Mouse (Mus musculus): ENCODE results near the gene Atp2a1. TPM values are rescaled to one million over a fixed set of nuclear protein-coding genes. Genes with fewer than 3 reads are reported as not detected.

The Atp2a1 gene
- polyA plus RNA-seq, 1 experiment from 2014 or later, result 0.39 TPM

- no peak for ATAC-seq
- Histone ChIP-seq H3K27ac (ENCODE audit: low read length) (no peak overlapping the region), H3K4me1 (ENCODE audit: control insufficient read depth, insufficient read depth, low read length) (no peaks in the 10 kb centered on the region), H3K9me3 (replicated peaks; ENCODE audit: control insufficient read depth, low read length, poor library complexity, severe bottlenecking) (no peaks in the 10 kb centered on the region), H3K27me3 (ENCODE audit: control insufficient read depth, insufficient read depth, low read depth, low read length) (no peaks in the 10 kb centered on the region), H3K4me3 (ENCODE audit: low read depth, low read length) (no peak overlapping the region), H3K36me3 (ENCODE audit: control insufficient read depth, insufficient read depth, low read length) (no peaks in the 10 kb centered on the region), H3K9ac (ENCODE audit: low read depth, low read length) (no peak overlapping the region), H3K4me2 (ENCODE audit: low read length) (no peak overlapping the region)
- 52% methylated on average over 10 of the region's 10 CpGs for WGBS
Measured at GRCm38 (mm10) chr7:126460623-126461399, 2.1 kb downstream of the Atp2a1 start.

DNA sequence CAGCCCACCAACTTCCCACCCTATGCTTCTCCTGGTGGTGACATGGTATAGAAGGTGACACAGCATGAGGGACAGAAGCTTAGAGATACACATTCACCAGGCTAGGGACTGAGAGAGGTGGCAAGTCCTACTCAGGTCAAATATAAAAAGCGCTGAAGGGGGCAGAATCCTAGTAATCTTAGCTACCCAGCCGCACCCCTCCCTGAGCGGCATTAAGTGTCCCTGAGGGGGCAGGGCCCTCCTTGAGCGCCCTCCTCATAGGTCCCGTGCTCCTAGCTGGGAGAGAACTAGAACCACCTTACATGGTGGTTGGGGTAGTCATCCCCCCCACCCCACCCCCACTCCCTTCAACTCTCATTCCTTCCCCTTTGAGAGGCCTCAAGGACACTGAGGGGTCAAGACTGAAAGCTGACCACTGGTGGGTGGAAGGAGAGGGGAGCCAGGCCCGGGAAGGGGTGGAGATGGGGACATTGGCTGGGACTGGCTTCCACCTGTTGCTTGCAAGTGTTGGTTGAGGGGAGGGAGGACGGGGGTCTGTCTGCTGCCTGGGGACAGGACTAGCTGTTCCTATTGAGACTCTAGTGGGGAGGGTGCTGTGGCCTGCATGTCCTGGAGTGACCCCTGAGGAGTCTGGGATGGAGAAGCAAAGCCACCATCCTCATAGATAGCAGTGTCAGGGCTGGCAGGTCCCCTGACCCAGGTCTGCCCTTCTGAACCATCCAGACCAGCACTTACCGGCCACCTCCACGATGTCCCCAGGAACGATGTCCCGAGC is 3.9 kb downstream of the Atp2a1 start:
- no peak overlapping the region for H3K9ac ChIP-seq (ENCODE audit: low read depth, low read length)
- H3K9me3 ChIP-seq (replicated peaks; ENCODE audit: control insufficient read depth, low read length, poor library complexity, severe bottlenecking), result no peaks in the 10 kb centered on the region
- ATAC-seq, result no peak
- no peaks in the 10 kb centered on the region for H3K36me3 ChIP-seq (ENCODE audit: control insufficient read depth, insufficient read depth, low read length)
- no peak overlapping the region for H3K27ac ChIP-seq (ENCODE audit: low read length)
- no peak overlapping the region for H3K4me2 ChIP-seq (ENCODE audit: low read length)
- WGBS, result 84% methylated on average over 11 of the region's 11 CpGs
- H3K4me1 ChIP-seq (ENCODE audit: control insufficient read depth, insufficient read depth, low read length), result no peaks in the 10 kb centered on the region
- no peaks in the 10 kb centered on the region; the same call in 1 of the 2 replicates for H3K27me3 ChIP-seq (ENCODE audit: control insufficient read depth, insufficient read depth, low read depth, low read length)
- no peak overlapping the region for H3K4me3 ChIP-seq (ENCODE audit: low read depth, low read length)

GRCm38 (mm10) chr7:126458225-126458624 is 4.7 kb downstream of the Atp2a1 start:
- no peak overlapping the region for H3K27ac ChIP-seq (ENCODE audit: low read length)
- no peaks in the 10 kb centered on the region for H3K9me3 ChIP-seq (replicated peaks; ENCODE audit: control insufficient read depth, low read length, poor library complexity, severe bottlenecking)
- no peak overlapping the region for H3K4me3 ChIP-seq (ENCODE audit: low read depth, low read length)
- WGBS, result 75% methylated on average over 5 of the region's 5 CpGs
- no peaks in the 10 kb centered on the region for H3K36me3 ChIP-seq (ENCODE audit: control insufficient read depth, insufficient read depth, low read length)
- no peaks in the 10 kb centered on the region for H3K4me1 ChIP-seq (ENCODE audit: control insufficient read depth, insufficient read depth, low read length)
- ATAC-seq, result no peak
- H3K9ac ChIP-seq (ENCODE audit: low read depth, low read length), result no peak overlapping the region
- H3K4me2 ChIP-seq (ENCODE audit: low read length), result no peak overlapping the region
- H3K27me3 ChIP-seq (ENCODE audit: control insufficient read depth, insufficient read depth, low read depth, low read length), result no peaks in the 10 kb centered on the region; the same call in 1 of the 2 replicates

DNA sequence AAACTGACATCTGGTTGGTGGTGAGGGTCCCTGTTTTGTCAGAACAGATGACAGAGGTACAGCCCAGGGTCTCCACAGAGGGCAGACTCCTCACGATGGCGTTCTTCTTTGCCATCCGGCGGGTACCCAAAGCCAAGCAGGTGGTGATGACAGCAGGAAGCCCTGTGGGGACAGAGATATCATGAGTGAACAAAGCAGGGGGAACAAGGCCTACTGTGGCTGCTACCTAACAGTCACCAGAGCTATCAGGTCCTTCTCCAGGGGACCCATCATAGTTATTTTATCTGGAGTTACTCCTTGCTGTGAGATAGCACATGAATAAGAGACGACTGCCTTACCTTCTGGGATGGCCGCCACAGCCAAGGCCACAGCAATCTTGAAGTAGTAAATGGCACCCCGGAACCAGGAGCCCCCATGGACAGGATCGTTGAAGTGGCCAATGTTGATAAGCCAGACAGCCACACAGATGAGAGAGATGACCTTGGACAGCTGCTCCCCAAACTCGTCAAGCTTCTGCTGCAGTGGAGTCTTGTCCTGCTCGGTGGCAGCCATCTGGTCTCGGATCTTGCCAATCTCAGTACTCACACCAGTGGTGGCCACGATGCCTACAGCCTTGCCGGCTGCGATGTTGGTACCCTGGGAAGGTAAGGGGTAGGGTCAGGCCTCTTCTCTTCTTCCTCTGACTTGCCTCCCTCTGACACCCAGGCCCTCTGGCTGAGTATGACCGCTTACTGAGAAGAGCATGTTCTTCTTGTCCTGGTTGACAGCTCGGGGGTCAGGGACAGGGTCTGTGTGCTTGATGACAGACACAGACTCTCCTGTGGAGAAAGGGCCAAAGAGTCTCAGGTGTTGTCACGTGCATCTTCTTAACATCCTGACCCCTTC is 6.3 kb downstream of the Atp2a1 start:
- Histone ChIP-seq H3K4me3 (ENCODE audit: low read depth, low read length) (no peak overlapping the region), H3K4me1 (ENCODE audit: control insufficient read depth, insufficient read depth, low read length) (no peaks in the 10 kb centered on the region), H3K27ac (ENCODE audit: low read length) (no peak overlapping the region), H3K9me3 (replicated peaks; ENCODE audit: control insufficient read depth, low read length, poor library complexity, severe bottlenecking) (no peaks in the 10 kb centered on the region), H3K27me3 (ENCODE audit: control insufficient read depth, insufficient read depth, low read depth, low read length) (no peaks in the 10 kb centered on the region; the same call in 1 of the 2 replicates), H3K9ac (ENCODE audit: low read depth, low read length) (no peak overlapping the region), H3K36me3 (ENCODE audit: control insufficient read depth, insufficient read depth, low read length) (no peaks in the 10 kb centered on the region), H3K4me2 (ENCODE audit: low read length) (no peak overlapping the region)
- no peak for ATAC-seq
- 91% methylated on average over 17 of the region's 17 CpGs for WGBS

DNA sequence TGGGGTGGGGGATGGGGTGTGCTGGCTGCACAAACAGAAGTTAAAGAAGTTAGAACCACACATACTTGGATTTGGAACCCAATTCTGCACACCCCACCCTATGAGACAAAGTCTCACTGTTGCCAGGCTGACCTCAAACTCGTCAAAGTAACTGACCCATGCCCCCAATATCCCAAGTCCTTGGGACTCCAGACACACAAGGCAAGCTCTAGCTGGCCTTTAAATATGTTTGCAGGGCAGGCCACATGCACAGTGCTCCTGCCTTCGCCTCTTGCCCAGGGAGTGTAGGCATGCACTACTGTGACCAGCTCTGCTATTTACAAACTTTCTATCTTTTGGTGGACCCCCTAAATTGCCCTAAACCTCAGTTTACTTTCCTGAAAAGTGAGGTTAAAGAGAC is 7.7 kb downstream of the Atp2a1 start:
- H3K27ac ChIP-seq (ENCODE audit: low read length), result no peak overlapping the region
- no peaks in the 10 kb centered on the region for H3K9me3 ChIP-seq (replicated peaks; ENCODE audit: control insufficient read depth, low read length, poor library complexity, severe bottlenecking)
- ATAC-seq, result no peak
- no peak overlapping the region for H3K4me2 ChIP-seq (ENCODE audit: low read length)
- no peak overlapping the region for H3K4me3 ChIP-seq (ENCODE audit: low read depth, low read length)
- H3K4me1 ChIP-seq (ENCODE audit: control insufficient read depth, insufficient read depth, low read length), result no peaks in the 10 kb centered on the region
- 81% methylated on average over 2 of the region's 2 CpGs for WGBS
- no peaks in the 10 kb centered on the region for H3K36me3 ChIP-seq (ENCODE audit: control insufficient read depth, insufficient read depth, low read length)
- no peaks in the 10 kb centered on the region; the same call in 1 of the 2 replicates for H3K27me3 ChIP-seq (ENCODE audit: control insufficient read depth, insufficient read depth, low read depth, low read length)
- no peak overlapping the region for H3K9ac ChIP-seq (ENCODE audit: low read depth, low read length)

DNA sequence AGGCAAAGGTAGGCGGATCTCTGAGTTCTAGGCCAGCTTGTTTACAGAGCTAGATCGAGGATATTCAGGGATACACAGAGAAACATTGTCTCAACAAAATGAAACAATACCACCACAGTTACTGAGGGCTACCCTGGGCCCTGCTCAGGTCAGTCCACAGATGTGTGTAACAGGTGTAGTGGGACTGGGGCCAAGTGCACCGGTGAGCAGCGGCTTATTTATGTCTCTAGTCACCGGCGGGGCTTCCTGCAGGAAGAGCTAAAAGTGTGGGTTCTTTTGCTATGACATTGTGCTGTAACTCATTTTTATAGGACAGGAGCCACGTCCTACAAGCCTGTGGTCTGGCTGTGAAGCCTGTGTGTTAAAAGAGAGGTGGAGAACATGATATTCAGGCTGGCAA is 9.0 kb downstream of the Atp2a1 start:
- Histone ChIP-seq H3K27ac (ENCODE audit: low read length) (no peak overlapping the region), H3K36me3 (ENCODE audit: control insufficient read depth, insufficient read depth, low read length) (no peaks in the 10 kb centered on the region; the same call in 1 of the 2 replicates), H3K9ac (ENCODE audit: low read depth, low read length) (no peak overlapping the region), H3K4me3 (ENCODE audit: low read depth, low read length) (no peak overlapping the region), H3K4me2 (ENCODE audit: low read length) (no peak overlapping the region), H3K9me3 (replicated peaks; ENCODE audit: control insufficient read depth, low read length, poor library complexity, severe bottlenecking) (no peaks in the 10 kb centered on the region), H3K4me1 (ENCODE audit: control insufficient read depth, insufficient read depth, low read length) (no peaks in the 10 kb centered on the region), H3K27me3 (ENCODE audit: control insufficient read depth, insufficient read depth, low read depth, low read length) (no peaks in the 10 kb centered on the region; the same call in 1 of the 2 replicates)
- ATAC-seq, result no peak
- WGBS, result 81% methylated on average over 7 of the region's 7 CpGs

DNA sequence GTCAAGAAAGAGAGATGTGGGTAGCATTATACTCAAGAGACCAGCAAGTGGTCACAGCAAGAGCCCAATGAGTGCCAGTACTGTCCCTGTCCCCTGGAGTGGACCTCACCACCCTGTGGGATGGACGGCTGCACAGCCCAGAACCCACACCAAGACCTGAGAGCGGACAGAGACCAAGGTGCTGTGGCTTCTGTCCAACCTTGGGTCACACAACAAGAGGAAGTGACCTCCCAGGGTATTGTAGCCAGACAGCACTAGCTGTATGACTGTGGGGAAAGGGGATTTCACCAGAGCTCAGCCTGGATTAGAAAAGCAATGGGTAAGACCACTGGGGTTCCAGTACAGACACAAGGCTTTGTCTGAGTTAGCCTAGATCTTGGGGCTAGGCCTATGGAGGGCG is 10.7 kb downstream of the Atp2a1 start:
- Histone ChIP-seq H3K4me2 (ENCODE audit: low read length) (no peak overlapping the region), H3K36me3 (ENCODE audit: control insufficient read depth, insufficient read depth, low read length) (peaks cover 3% of the 10 kb centered on the region; the same call in 1 of the 2 replicates), H3K27ac (ENCODE audit: low read length) (no peak overlapping the region), H3K27me3 (ENCODE audit: control insufficient read depth, insufficient read depth, low read depth, low read length) (no peaks in the 10 kb centered on the region; the same call in 1 of the 2 replicates), H3K4me1 (ENCODE audit: control insufficient read depth, insufficient read depth, low read length) (no peaks in the 10 kb centered on the region), H3K9ac (ENCODE audit: low read depth, low read length) (no peak overlapping the region), H3K4me3 (ENCODE audit: low read depth, low read length) (no peak overlapping the region), H3K9me3 (replicated peaks; ENCODE audit: control insufficient read depth, low read length, poor library complexity, severe bottlenecking) (no peaks in the 10 kb centered on the region)
- ATAC-seq, result no peak
- WGBS, result 94% methylated on average over 3 of the region's 3 CpGs

DNA sequence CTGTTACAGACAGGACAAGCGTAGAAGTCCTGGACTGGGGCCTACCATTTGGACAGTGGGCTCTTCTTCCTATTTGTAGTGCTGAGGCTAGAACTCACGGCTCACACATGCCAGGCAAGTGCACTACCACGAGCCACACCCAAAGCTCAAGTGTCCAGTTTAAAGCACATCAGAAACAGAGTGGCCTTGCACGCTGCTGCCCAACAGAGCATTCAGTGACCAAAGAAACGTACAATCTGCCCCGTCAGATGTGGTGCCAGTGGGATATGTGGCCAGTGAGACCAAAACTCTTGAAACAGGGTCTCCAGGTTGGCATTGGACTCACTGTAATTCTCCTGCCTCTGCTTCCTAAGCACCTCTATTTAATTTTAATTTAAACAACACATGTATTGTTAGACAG is 12.3 kb downstream of the Atp2a1 start:
- no peaks in the 10 kb centered on the region for H3K9me3 ChIP-seq (replicated peaks; ENCODE audit: control insufficient read depth, low read length, poor library complexity, severe bottlenecking)
- ATAC-seq, result no peak
- no peak overlapping the region for H3K9ac ChIP-seq (ENCODE audit: low read depth, low read length)
- 87% methylated on average over 6 of the region's 6 CpGs for WGBS
- H3K36me3 ChIP-seq (ENCODE audit: control insufficient read depth, insufficient read depth, low read length), result peaks cover 10% of the 10 kb centered on the region; the same call in 1 of the 2 replicates
- H3K4me2 ChIP-seq (ENCODE audit: low read length), result no peak overlapping the region
- no peak overlapping the region for H3K4me3 ChIP-seq (ENCODE audit: low read depth, low read length)
- H3K4me1 ChIP-seq (ENCODE audit: control insufficient read depth, insufficient read depth, low read length), result no peaks in the 10 kb centered on the region
- H3K27ac ChIP-seq (ENCODE audit: low read length), result no peak overlapping the region
- no peaks in the 10 kb centered on the region; the same call in 1 of the 2 replicates for H3K27me3 ChIP-seq (ENCODE audit: control insufficient read depth, insufficient read depth, low read depth, low read length)

All from midbrain, embryonic 16.5 days (tissue).